Mouse (Mus musculus) hindbrain, postnatal 0 days (tissue): ENCODE results near the gene Rab7b. TPM values are rescaled to one million over a fixed set of nuclear protein-coding genes. Genes with fewer than 3 reads are reported as not detected.
A peak's percentile ranks its signal among the peaks of the same experiment; 100 is the strongest.

Experiments used
- ATAC-seq: fragments of 200-750 bp; cut with Nextera tagmentation; 2 replicates; pipeline ENCODE4 v1.8.0; 2017; ENCODE audit warnings: mild to moderate bottlenecking, moderate TSS enrichment, moderate library complexity
- DNase-seq: peaks from one replicate; pipeline ENCODE4 v3.0.0-alpha.2; 2015; ENCODE audit warnings: low spot score
- H3K27ac ChIP-seq: fragments of 300-500 bp; sonication (generic); 2 replicates; pipeline ENCODE4 v1.5.1; 2014; ENCODE audit warnings: mild to moderate bottlenecking
- H3K27me3 ChIP-seq: fragments of 300-500 bp; sonication (generic); 2 replicates; pipeline ENCODE4 v1.6.1; 2014; ENCODE audit warnings: low read length, mixed read lengths; ENCODE audit not compliant: insufficient read depth
- H3K36me3 ChIP-seq: fragments of 300-500 bp; sonication (generic); 2 replicates; pipeline ENCODE4 v1.6.1; 2014; ENCODE audit warnings: low read length, mixed read lengths; ENCODE audit not compliant: insufficient read depth
- H3K4me1 ChIP-seq: fragments of 300-500 bp; sonication (generic); 2 replicates; pipeline ENCODE4 v1.6.1; 2014; ENCODE audit warnings: antibody characterized with exemption, low read length, mixed read lengths; ENCODE audit not compliant: insufficient read depth
- H3K4me2 ChIP-seq: fragments of 300-500 bp; sonication (generic); 2 replicates; pipeline ENCODE4 v1.6.1; 2014; ENCODE audit warnings: low read depth, mild to moderate bottlenecking, low read length, moderate library complexity, mixed read lengths
- H3K4me3 ChIP-seq: fragments of 300-500 bp; sonication (generic); 2 replicates; pipeline ENCODE4 v1.5.1; 2014; ENCODE audit warnings: low read length
- H3K9ac ChIP-seq: fragments of 300-500 bp; sonication (generic); replicated peaks from 2 replicates; pipeline ENCODE4 v1.6.1; 2014; ENCODE audit warnings: mild to moderate bottlenecking, low read length, moderate library complexity, mixed read lengths
- H3K9me3 ChIP-seq: fragments of 300-500 bp; sonication (generic); 2 replicates; pipeline ENCODE4 v1.6.1; 2016; ENCODE audit warnings: low read length, mixed read lengths
- CTCF ChIP-seq: IDR thresholded peaks from 2 replicates; pipeline ENCODE4 v1.5.1; 2016; ENCODE audit warnings: antibody characterized with exemption, control low read depth, low read depth
- WGBS: fragments of 180-500 bp; shearing (Covaris S2); extraction: QIAGEN DNeasy Blood & Tissue Kit; methylation state at CpG from one replicate; pipeline ENCODE4 v1.1.7; 2014; 5-methylcytosine and 5-hydroxymethylcytosine counted together
- polyA plus RNA-seq: library from polyadenylated mRNA; unstranded; fragments of >200 nt; fragmentation: Nextera tagmentation; extraction: Ambion mirVana; gene quantifications from 2 replicates; pipeline ENCODE4 v1.2.1, GENCODE M21; 2015
- total RNA-seq: library from RNA; depleted of rRNA; stranded (reverse); fragments of >200 nt; gene quantifications from 2 replicates; pipeline ENCODE4 v1.2.3, GENCODE M21; 2014

The Rab7b gene
- total and polyA plus RNA-seq, 2 experiments from 2014 or later = 0.10 to 1.2 TPM

DNA sequence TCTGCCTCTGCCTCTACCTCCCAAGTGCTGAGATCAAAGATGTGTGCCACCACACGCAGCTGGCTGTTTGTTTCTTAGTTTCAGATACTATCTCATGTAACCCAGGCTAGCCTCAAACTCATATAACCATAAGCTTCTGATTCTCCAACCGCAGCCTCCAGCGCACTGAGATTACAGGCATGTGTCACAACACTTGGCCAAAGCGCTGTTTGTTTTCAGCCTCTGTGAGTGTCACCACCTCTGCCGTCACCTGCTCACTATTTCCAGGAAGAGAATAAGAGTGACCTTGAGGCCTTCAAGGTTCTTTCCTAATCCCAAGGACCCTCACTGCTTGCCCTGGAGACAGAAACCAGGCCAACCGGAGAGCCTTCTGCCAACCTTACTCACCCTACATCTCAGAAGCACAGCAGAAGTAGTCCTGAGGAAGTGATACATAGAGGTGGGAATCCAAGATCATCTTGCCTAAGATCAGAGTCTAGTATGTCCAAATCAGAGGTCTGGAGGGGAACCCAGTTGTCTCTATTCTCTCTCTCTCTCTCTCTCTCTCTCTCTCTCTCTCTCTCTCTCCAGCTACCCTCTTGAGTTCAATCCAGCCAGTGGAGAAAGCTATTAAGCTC lies 46.3 kb downstream of the Rab7b start:
- no peak for DNase-seq
- Histone ChIP-seq H3K9me3 (no peaks in the 10 kb centered on the region), H3K27ac (no peak overlapping the region), H3K4me2 (no peak overlapping the region), H3K4me3 (no peak overlapping the region), H3K36me3 (no peaks in the 10 kb centered on the region), H3K9ac (no peak overlapping the region), H3K27me3 (no peaks in the 10 kb centered on the region), H3K4me1 (no peaks in the 10 kb centered on the region)
- WGBS = 97% methylated on average over 6 of the region's 6 CpGs
- no peak for ATAC-seq
- TF ChIP-seq CTCF = no peak

DNA sequence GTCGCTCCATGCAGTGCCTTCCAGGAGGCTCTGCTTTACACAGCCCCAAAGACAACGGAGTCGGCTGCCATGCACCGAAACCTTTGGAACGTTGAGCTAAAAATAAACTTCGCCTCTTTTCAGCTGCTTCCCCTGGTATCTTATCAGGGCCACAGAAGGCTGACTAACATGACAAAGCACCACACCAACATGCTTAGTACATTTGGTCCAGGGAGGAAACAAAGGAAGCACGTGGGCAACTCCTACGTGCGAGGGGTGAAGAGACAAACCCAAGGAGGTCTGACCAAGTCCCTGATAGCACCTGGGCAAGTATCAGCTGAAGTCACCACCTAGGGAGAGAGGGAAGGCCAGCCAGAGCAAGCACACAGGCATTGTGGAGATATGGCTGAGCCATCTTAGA lies 48.0 kb downstream of the Rab7b start:
- TF ChIP-seq CTCF = no peak
- ATAC-seq (no peak), DNase-seq (no peak)
- no peak overlapping the region for H3K9ac ChIP-seq
- no peak overlapping the region for H3K4me3 ChIP-seq
- no peaks in the 10 kb centered on the region for H3K27me3 ChIP-seq
- no peaks in the 10 kb centered on the region for H3K9me3 ChIP-seq
- WGBS = 86% methylated on average over 9 of the region's 9 CpGs
- H3K4me1 ChIP-seq = no peaks in the 10 kb centered on the region
- no peaks in the 10 kb centered on the region for H3K36me3 ChIP-seq
- H3K27ac ChIP-seq = no peak overlapping the region
- H3K4me2 ChIP-seq = no peak overlapping the region

DNA sequence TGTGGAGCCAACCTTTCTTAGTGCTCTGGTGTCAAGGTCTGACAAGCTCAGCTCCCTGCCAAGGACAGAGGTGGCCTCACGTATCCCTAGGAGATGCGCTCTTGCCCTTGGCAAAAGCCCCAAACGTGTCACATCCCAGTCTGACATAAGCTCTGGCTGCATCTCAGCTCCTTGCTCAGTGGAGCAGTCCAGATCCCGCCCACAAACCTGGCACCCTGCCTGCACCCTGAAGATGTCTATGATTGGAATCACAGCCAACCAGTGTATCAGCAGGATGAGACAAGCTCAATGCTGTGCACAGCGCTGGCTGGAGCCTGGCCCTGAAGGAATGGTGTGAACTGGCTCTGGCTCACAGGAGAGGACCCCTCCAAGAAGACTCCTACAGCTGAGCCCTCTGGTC lies 48.8 kb downstream of the Rab7b start:
- Histone ChIP-seq H3K9me3 (no peaks in the 10 kb centered on the region), H3K4me2 (no peak overlapping the region), H3K9ac (no peak overlapping the region), H3K27ac (no peak overlapping the region), H3K4me3 (no peak overlapping the region), H3K36me3 (no peaks in the 10 kb centered on the region), H3K4me1 (no peaks in the 10 kb centered on the region), H3K27me3 (no peaks in the 10 kb centered on the region)
- WGBS = 36% methylated on average over 5 of the region's 5 CpGs
- peak; percentile 87 for DNase-seq
- no peak for TF ChIP-seq CTCF
- peak; percentile 93 for ATAC-seq

DNA sequence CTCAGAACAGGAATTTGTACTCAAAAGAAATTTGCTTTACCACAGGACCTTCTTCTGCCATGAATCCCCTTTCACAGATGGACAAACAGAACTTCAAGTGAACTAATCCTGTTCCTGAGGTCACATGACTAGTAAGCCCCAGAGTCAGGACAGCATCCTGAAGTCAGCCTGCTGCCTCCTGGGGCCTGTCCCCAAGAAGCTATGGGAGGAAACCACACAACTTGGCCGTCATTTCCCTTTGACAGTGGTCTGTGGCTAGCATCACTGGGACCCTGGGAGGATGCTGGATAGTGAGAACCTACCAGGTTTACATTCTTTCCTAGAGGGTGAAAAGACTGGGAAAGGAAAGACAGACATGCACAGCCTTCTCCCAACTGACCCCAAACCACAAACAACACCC lies 50.3 kb downstream of the Rab7b start:
- Histone ChIP-seq H3K4me1 (no peaks in the 10 kb centered on the region), H3K4me3 (no peak overlapping the region), H3K4me2 (no peak overlapping the region), H3K9me3 (no peaks in the 10 kb centered on the region), H3K9ac (no peak overlapping the region), H3K36me3 (no peaks in the 10 kb centered on the region), H3K27ac (no peak overlapping the region), H3K27me3 (no peaks in the 10 kb centered on the region)
- no peak for DNase-seq
- WGBS = 89% methylated on average over 1 of the region's 1 CpGs
- TF ChIP-seq CTCF = no peak
- ATAC-seq = no peak

DNA sequence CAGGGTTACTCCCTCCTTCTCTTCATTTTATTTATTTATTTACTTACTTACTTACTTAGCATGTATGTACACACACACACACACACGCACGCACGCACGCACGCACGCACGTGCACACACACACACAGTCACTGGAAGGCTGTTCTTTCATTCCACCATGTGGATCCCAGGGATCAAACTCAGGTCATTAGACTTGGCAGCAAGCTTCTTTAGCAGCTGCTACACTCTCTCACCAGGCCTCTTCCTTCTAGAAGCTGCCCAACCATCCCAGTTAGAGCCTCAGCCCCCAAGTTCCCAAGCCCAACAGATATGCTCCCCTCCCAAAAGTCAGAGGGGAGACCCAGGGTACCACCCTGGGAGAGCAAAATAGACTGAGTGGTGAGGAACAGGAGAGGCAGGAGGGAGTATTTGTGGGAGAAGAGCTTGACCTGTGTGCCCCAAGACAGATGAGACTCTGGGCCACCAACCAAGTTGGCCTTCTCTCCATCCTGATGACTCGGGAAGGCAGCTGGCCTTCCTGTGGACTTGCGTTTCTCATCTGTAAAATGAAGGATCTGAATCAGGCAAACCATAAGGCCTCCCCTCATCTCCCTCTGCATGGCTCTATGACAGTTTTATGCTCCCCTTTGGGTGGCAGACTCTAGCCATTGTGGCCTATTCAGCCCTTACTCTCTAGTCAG lies 51.1 kb downstream of the Rab7b start:
- Histone ChIP-seq H3K4me2 (no peak overlapping the region), H3K36me3 (no peaks in the 10 kb centered on the region), H3K9ac (no peak overlapping the region), H3K27ac (no peak overlapping the region), H3K4me1 (no peaks in the 10 kb centered on the region), H3K27me3 (no peaks in the 10 kb centered on the region), H3K9me3 (no peaks in the 10 kb centered on the region), H3K4me3 (no peak overlapping the region)
- ATAC-seq (no peak), DNase-seq (no peak)
- 87% methylated on average over 9 of the region's 9 CpGs for WGBS
- no peak for TF ChIP-seq CTCF

GRCm38 (mm10) chr1:131743868-131744464 lies 55.5 kb downstream of the Rab7b start, which contains the start of gene Slc26a9:
Gene Slc26a9 (plus strand): TSS chr1:131744022.
- no peaks in the 10 kb centered on the region for H3K9me3 ChIP-seq
- ATAC-seq (no peak), DNase-seq (no peak)
- no peak within 1 kb of the TSS for H3K27ac ChIP-seq
- WGBS = 80% methylated on average over 10 of the region's 10 CpGs
- no peaks in the 10 kb centered on the region for H3K27me3 ChIP-seq
- TF ChIP-seq CTCF = no peak
- no peak within 1 kb of the TSS for H3K4me3 ChIP-seq
- no peak within 1 kb of the TSS for H3K9ac ChIP-seq
- H3K4me1 ChIP-seq = no peaks in the 10 kb centered on the region
- no peaks in the 10 kb centered on the region for H3K36me3 ChIP-seq
- H3K4me2 ChIP-seq = no peak within 1 kb of the TSS

GRCm38 (mm10) chr1:131745391-131745790 lies 56.9 kb downstream of the Rab7b start:
- H3K27me3 ChIP-seq = 0 out of 2 replicates have a peak, but pooled peaks cover 4% of the 10 kb centered on the region
- no peak overlapping the region for H3K4me3 ChIP-seq
- H3K4me2 ChIP-seq = no peak overlapping the region
- no peak for TF ChIP-seq CTCF
- no peaks in the 10 kb centered on the region for H3K9me3 ChIP-seq
- 70% methylated on average over 5 of the region's 5 CpGs for WGBS
- ATAC-seq (no peak), DNase-seq (no peak)
- H3K27ac ChIP-seq = no peak overlapping the region
- H3K4me1 ChIP-seq = no peaks in the 10 kb centered on the region
- no peak overlapping the region for H3K9ac ChIP-seq
- H3K36me3 ChIP-seq = no peaks in the 10 kb centered on the region
